Mouse (Mus musculus) brain, embryonic 14.5 days (tissue): ENCODE data around the gene Acta1. TPM values are rescaled to one million over a fixed set of nuclear protein-coding genes. Genes with fewer than 3 reads are reported as not detected.

Experiments
- DNase-seq: peaks from one replicate; pipeline ENCODE4 v3.0.0-alpha.2; 2011; ENCODE audit warnings: low read depth
- CTCF ChIP-seq: fragments of 200-500 bp; IDR thresholded peaks from 2 replicates; pipeline ENCODE4 v1.5.1; 2012; ENCODE audit warnings: inconsistent platforms, mild to moderate bottlenecking, moderate library complexity, borderline replicate concordance; ENCODE audit not compliant: insufficient read depth, insufficient read length; ENCODE audit errors: extremely low read depth
- POLR2A ChIP-seq: fragments of 200-500 bp; IDR thresholded peaks from 2 replicates; pipeline ENCODE4 v1.6.1; 2012; ENCODE audit warnings: mild to moderate bottlenecking, inconsistent platforms, borderline replicate concordance; ENCODE audit not compliant: poor library complexity, insufficient read depth, insufficient read length, severe bottlenecking; ENCODE audit errors: extremely low read depth
- polyA plus RNA-seq: library from polyadenylated mRNA; depleted of rRNA; stranded (reverse); fragments of >200 nt; gene quantifications from 2 replicates; pipeline ENCODE4 v1.2.3, GENCODE M21; 2012

Acta1 gene
- polyA plus RNA-seq, 1 experiment = 9.0 TPM

DNA sequence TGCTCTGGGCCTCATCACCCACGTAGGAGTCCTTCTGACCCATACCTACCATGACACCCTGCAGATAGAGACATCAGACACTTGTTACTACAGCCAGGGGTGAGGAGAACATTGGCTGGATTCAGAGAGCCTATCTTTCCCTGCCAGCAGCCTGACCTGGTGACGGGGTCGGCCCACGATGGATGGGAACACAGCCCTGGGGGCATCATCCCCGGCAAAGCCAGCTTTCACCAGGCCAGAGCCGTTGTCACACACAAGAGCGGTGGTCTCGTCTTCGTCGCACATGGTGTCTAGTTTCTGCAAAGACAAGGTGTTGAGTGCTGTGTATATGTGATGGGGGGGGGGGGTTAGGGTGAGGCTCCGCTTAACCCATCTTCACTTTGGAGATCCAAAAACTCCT, 1.1 kb downstream of the Acta1 start:
- DNase-seq = no peak
- TF ChIP-seq POLR2A = no peak

DNA sequence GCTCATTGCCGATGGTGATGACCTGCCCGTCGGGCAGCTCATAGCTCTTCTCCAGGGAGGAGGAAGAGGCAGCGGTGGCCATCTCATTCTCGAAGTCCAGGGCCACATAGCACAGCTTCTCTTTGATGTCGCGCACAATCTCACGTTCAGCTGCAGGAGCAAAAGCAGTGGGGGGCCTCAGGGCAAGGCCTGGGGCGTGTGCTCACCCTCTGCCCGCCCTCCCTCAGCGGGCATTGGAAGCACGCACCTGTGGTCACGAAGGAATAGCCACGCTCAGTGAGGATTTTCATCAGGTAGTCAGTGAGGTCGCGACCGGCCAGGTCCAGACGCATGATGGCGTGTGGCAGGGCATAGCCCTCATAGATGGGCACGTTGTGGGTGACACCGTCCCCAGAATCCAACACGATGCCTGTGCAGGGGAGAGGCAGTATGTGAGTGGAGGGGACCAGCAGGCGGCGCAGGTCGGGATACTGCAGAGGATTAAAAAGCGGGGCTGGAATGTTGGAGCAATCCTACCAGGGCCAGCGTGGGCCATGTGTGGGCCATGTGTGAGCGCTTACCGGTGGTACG, 1.9 kb downstream of the Acta1 start:
- TF ChIP-seq POLR2A (no peak), CTCF (peak; percentile 33; the same call in 1 of the 2 replicates)
- DNase-seq = peak; percentile 18

DNA sequence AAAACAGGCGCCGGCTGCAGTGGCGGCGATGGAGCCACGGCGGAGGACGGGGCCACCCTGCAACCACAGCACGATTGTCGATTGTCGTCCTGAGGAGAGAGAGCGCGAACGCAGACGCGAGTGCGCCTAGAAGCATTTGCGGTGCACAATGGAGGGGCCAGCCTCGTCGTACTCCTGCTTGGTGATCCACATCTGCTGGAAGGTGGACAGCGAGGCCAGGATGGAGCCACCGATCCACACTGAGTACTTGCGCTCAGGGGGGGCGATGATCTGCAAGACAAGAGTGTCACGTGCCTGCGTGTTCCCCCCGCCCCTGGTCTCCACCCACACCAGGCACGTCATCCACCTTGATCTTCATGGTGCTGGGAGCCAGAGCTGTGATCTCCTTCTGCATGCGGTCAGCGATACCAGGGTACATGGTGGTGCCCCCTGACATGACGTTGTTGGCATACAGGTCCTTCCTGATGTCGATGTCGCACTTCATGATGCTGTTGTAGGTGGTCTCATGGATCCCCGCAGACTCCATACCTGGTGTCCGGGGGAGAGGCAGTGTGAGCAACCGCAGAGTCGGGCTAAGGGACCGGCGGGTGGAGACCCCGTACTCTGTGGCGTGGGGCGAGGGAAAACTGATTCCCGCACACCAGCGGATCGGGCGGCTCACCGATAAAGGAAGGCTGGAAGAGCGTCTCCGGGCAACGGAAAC, 2.5 kb downstream of the Acta1 start:
- DNase-seq = peak; percentile 89
- no peak for TF ChIP-seq CTCF
- peak; percentile 30; the same call in 1 of the 2 replicates for TF ChIP-seq POLR2A

DNA sequence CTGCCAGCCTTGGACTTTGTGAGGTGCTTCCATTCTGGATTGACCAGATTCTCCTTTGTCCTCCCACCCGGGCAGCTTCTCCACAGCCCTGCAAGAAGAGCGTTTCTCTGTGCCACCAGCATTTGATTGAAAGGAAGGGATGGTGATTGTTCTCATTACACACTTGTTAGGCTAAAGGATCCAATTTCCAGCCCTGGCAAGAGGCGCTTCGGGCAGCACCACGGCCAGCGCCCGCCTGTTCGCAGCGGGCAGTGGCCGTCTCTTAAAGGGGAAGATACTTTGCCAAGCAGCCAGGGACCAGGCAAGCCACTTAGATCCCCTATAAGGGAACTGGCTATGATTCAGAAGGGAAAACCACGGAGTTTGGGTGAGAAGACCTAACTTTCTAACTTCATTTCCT, 3.3 kb downstream of the Acta1 start:
- TF ChIP-seq POLR2A (no peak), CTCF (no peak)
- DNase-seq = peak; percentile 78

DNA sequence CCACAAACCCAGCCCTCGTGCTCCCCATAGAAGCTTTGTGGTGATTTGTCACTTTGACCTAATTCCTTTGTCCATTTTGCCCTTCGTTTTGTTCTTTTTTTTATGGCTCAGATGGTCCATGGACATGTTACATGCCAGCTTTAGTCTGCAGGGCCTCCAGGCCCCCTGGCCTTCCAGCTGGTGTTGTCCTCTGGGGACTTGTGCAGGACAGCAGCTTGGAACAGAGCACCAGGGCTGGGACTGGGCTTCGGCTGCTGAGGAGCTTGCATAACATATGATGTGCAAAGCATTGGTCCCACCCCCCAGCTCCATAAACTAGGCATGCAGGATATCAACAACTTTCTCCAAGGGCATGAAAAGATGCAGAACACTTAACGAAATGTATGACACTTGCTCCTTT, 4.8 kb downstream of the Acta1 start:
- TF ChIP-seq POLR2A = no peak
- TF ChIP-seq CTCF = no peak
- no peak for DNase-seq

DNA sequence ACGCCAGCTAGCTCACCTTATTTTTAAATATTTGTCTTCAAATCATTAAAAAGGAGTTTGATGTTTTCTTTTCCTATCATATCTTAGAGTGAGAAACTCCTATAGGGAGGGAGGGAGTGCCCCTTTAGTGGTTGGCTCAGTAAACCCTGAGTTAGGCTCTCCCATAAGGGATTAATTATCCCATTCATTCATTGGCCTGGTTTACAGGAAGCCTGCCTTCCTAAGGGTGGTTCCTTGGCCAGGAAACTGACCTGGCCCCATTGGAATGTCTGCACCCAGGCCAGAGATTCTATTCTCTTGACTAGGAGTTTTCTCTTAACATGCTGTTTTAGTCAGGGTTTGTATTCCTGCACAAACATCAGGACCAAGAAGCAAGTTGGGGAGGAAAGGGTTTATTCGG, 6.6 kb downstream of the Acta1 start:
- no peak for DNase-seq
- TF ChIP-seq POLR2A (no peak), CTCF (no peak)

DNA sequence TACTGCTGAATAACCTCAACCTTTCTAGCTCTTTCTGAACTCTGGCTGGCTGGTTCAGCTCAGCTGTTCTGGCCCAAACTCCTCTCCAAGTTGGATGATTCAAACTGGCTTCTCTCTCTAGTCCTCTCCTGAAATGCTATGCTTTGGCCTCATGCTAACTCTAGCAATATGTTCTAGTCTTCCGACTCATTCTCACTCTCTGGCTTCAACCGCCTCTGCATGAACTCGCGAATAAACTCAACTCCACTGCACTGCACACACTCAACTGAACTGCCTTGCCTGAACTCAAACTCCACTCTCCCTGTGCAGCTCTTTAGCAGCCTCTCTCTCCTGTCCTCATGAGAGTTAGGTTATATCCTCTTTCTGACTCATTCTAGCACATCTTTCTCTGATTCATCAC, 7.4 kb downstream of the Acta1 start:
- TF ChIP-seq POLR2A (no peak), CTCF (no peak)
- no peak for DNase-seq

DNA sequence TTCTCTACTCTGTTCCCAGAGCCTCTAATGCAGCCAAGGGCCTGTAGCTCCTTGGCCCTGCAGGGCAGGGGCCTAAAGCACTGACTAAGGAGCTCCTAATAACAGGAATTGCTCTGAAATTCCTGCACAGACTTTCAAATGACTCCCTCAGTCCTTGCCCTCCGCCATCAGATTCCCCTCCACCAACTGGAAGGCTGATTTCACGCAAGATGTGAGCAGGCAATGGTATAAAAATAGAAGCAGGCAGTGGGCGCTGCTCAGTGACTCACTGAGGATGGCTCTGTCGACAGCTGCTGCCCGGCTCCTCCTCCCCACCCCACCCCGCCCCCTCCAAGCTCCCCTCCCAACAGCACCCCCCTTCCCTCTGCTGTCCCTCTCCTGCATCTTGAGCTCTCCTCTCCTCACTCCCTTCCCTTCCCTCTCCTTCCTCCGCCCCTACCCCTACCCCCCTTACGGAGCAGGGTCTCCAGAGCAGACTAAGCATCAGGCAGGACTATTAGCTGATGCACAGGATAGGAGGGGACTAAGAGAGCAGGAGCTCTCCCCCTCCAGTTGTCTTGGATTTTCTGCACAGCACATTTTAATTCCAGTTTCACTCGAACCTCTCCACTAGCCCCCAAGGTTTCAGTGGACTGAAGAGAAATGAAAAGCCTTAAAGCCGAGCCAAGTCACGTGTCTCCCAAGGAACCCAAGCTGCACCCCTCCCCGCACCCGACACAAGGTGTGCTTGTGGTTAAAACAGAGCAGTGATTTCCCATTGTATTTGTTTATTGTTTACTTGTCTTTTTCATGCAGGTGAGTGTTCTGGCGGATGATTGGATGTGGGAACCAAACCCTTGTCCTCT, 9.6 kb downstream of the Acta1 start:
- no peak for TF ChIP-seq CTCF
- TF ChIP-seq POLR2A = no peak
- peak; percentile 85 for DNase-seq

DNA sequence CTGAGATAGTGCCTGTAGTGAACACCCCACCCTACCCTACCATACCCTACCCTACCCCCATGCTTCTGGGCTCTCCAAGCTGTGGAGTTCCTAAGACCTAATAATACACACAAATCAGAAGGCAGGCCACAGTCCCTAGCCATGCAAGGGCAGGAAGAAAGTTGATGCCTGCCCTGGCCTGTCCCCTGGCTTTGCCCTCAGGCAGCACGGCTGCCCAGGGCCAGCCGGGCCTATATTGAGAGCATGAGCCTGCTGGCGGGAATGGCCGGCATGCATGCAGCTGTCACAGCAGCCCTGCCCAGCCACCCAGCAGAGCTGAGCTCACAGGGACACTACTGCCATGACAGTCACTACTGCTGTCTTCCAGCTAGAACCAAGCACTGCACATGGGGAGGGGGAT, 11.5 kb downstream of the Acta1 start:
- TF ChIP-seq POLR2A (no peak), CTCF (no peak)
- DNase-seq = no peak

DNA sequence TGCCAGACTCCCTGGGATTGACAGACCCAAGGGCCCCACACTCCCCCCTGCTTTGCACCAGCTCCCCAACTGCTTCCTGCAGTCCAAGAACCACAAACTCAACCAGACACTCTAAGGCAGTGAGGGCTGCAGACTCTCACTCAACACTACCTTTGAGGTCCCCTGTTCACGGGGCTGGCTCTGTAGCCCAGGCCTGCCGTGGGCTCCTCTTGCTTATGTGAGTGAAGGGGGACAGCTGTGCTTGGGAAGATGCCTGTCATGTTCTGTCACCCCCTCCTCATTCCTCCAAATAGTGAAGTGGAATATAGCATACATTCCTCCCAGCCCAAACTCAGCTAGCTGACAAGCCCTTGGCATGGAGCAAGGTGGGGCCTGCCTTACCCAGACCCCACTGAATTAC, 12.1 kb downstream of the Acta1 start:
- TF ChIP-seq CTCF (no peak), POLR2A (no peak)

DNA sequence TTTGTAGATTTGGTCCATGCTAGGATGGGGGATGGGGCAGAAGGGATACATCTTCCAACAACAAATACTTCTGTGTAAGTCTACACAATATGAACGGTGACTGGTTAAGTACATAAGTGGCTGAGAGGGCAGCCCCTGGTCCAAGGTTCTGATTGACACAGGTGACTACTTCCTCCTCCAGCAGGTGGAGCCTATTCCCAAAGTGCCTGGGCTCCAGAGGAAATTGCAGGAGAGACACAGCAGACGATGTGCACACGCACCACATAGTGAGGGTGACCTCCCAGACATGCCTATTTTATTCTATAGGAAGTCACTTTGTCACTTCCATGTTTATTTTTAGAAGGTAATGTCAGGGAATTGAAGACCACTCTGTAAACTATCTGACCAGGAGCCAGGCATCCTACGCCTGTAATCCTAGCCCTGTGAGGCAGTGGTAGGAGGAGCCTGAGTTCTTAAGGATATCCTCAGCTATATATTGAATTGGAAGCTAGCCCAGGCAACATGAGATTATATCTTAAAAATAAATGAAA, 13.7 kb downstream of the Acta1 start:
- no peak for TF ChIP-seq CTCF
- DNase-seq = no peak

More for the DNA sequence above, 12.1 kb downstream of the Acta1 start:
- no peak for DNase-seq
